Mouse (Mus musculus) left cerebral cortex, postnatal 10 days (tissue): ENCODE data around the gene Thoc3. TPM values are rescaled to one million over a fixed set of nuclear protein-coding genes. Genes with fewer than 3 reads are reported as not detected.
"Not testable (repeated sequence)": the region's sequence is repeated elsewhere in the genome, so short reads cannot be mapped to it uniquely, and the experiment has no call there.

Source experiments
- DNase-seq, 2 experiments: peaks; one replicate each; pipeline ENCODE4 v3.0.0; 2021 to 2022; ENCODE audit warnings: low spot score in 2 of 2, mixed read lengths in 1 of 2; ENCODE audit errors: extremely low spot score in 1 of 2
- intact Hi-C: fragments of 180-260 bp; cut with DNase I; formaldehyde crosslinking; loops from one replicate; pipeline ENCODE4 v1.15.1; 2025
- total RNA-seq, 2 experiments: library from RNA; stranded (reverse); gene quantifications; 2 replicates each; pipeline ENCODE4 v1.2.3; 2021

Thoc3 gene
- 10 to 100 TPM; 41.3 to 41.4 TPM for total RNA-seq

DNA sequence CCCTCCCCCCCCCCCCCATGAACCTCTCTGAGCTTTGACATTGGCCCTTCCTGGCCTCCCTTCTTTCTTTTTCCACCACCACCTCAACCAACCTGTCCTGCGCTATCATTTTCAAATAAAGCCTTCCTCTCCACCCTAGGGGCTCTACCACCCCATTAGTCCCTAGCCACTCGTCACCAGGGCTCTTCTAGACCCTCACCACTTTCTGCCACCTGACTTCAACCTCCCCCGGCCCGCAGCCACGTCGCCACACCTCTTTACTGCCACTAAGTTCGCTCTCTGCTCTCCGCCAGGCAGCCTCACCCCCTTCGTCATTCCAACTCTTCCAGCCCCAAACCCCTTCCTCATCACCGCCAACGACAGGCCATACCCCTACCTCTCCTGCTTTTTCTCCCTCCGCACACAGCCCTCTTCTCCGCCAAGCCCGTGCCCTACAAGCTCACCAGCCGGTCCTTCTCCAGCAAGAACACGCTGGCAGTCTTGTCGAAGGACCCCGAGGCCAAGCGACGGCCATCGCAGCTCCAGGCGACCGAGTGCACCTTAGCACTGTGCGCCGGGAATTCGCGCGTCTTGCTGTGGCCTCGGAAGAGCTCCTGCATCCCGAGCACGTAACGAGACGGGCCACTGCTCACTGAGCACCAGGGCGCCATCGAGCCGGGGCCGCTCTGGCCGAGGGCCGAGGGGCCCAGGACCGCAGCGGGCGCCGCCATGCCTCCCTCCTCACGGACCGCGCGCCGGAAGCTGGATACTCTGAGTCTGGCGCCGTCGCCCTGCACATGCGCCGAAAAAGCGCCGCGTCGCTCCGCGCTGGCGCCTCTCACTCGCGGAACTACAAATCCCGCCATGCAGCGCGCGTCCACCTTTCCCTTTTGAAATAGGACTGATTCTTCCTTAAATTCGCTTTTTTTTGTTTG, at the start of gene Thoc3:
Gene Thoc3, minus strand, starts transcription at position 752 of the 914 bp plus-strand sequence.
- DNase-seq = peak; percentile 84 to 93
- intact Hi-C loops = loop anchor here (5.0 kb wide), 1 partner anchor 94 kb away; no protein-coding TSS in a partner anchor

DNA sequence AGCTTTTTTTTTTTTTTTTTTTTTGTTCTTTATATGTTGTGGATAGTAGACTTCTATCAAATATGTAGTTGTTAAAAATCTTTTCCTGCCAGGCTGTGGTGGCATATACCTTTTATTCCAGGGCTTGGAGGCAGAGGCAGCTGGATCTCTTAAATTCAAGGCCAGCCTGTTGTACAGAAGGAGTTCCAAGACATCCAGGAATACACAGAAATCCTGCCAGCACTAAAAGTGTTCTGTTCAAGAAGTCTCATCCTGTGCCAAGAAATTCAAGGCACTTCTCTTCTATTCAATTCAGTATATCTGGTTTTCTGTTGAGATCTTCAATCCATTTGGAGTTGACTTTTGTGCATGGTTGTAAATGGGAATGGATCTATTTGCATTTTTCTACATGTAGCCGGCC, 37.3 kb upstream of the Thoc3 start:
- DNase-seq = peak in 1 of 2 experiments; percentile 56
- intact Hi-C loops = no loop called here

DNA sequence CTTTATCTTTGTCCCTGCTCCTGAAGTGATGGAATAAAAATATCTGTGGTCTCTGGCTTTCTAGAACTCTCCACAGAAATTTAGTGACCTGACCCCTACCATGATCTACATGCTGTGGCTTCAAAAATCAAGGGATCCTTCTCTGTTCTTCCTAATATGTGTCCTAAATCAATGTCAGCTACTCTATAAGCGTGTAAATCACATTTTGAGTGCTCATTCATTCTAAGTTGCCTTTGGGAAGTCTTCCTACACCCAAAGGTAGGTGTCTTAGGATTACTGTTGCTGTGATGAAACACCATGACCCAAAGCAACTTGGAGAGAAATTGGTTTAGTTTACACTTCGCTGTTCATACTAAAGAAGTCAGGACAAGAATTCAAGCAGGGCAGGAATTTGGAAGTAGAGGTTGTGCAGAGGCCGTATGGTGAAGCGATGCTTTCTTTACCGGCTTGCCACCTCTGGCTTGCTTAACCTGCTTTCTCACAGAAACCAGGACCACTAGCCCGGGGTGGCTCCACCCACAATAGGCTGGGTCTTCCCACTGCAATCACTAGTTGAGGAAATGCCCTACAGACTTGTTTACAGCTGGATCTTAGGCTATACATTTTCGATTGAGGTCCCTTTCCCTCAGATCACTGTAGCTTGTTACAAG, 36.1 kb upstream of the Thoc3 start:
- no peak for DNase-seq
- intact Hi-C loops = no loop called here

DNA sequence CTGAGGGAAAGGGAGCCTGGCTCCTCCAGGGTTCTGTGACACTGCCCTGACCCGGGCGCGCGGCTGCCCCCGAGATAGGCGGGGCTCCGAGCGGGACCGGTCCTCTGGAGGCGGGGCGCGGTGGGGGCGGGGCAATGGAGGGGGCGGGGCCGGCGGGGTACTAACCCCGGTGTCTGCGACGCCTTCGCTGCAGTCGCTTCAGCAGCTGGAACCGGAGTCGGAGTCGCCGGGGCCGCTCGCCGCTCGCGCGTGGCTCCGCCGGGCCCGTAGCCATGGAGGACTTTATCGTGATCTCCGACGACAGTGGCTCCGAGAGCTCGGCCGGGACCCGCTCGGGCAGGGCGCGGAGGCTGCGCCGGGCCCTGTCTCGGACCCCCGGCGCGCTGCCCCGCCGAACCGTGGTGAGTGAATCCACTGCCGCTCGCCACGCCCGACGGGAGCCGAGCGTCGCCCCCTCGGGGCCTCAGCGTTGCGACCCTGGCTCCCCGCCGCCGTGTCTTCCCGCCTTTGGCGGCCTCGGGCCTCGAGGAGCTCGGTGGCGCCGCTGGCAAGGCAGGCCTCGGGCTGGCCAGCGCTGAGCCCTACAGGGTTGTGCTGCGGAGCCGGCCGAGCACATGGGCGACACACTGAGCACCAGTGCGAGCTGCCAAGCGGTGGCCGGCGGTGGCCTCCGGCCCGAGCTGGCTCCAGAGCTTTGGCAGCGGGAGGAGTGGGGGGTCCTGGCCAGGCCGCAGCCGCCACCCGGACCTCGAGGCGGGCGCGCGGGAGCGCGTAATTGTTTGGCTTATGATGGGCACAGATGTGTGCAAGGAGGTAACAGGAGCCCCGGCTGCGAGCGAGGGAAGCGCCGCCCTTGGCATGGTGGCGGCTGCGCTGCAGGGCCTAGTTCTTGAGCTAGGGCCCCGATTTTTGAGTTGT, 35.2 kb upstream of the Thoc3 start, which contains the start of gene Simc1:
Gene Simc1, plus strand, starts transcription at position 176 of the 918 bp plus-strand sequence.
- DNase-seq = peak; percentile 24 to 79
- intact Hi-C loops = no loop called here

DNA sequence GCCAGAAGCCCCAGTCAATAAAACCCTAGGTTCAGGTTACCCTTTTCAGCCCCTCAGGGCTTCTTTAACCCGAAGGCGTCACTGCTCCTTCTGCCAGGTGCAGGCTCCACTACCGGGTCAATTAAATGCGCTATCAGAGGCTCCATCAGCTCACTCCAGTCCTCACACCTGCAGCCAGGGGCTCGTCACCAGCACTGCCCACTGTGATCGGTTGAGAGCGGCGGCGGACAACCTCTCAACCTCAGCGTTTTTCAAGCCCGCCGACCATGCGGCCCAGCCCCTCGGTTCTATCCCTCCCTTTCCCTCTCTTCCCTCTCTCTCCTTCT, 34.6 kb upstream of the Thoc3 start:
- intact Hi-C loops = no loop called here
- peak in 1 of 2 experiments; percentile 6 for DNase-seq

DNA sequence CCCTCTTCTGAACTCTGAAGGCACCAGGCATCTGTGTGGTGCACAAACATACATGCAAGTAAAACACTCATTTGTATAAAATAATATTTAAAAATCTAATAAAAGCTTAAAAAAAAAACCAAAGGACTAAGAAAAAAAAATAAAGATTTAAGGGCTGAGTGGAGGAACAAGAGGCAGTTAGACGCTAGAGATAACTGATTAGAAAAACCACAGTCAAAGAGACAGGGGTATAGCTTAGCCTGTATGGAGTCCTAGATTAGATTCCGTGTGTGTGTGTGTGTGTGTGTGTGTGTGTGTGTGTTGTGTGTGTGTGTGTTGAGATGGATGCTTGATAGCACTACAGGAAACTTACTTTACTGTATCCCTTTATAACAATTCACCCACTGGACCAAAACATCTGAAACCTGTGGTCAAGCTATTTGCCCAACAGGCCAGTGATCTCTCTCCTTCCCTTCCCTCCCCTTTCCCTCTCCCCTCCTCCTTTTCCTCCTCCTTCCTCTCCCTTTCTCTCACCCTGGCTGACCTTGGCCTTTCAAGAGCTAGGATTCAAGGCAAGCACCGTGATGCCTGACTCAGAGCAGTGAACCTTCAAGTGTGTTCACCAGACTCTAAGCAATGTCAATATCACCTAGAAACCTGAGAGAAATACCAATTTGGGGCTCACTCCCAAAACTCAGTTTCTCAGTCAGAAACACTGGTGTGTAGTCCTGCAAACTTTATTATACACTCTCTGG, 33.5 kb upstream of the Thoc3 start:
- DNase-seq = no peak
- intact Hi-C loops = no loop called here

DNA sequence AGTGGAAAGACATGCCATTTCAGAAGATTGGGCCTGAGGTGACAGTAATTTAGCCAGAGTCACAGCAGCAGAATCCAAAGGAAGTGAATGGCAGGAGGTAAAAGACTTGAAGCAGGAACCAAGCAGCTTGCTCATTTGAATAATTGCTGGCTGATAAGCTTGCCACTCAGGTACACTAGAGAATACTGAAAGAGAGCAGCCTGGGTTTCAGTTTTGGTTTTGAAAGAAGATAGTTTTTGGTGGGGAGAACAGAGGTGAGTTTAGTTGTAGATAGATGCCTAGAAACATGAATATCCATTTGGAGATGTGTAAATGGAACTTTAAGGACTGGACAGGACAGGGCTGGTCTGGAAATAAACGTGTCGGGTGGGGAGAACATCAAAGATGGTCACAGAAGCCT, 32.7 kb upstream of the Thoc3 start:
- intact Hi-C loops = no loop called here
- no peak for DNase-seq

DNA sequence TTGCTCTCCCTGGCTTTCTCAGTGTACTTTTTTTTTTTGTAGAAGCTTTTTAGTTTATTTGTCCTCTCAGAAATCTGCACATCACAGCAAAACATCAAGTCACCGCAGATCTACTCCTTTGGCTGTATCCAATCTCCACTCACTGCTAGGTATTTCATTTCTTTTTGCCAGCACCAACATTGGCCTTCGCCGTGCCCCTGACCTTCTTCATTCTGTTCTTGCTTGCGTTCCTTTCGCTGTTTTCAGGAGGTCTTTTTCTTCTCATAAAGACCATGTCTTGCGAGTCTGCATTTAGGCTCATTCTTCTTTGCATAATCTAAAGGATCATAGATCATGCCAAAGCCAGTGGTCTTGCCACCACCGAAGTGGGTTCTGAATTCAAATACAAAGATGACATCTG, 30.9 kb upstream of the Thoc3 start:
- intact Hi-C loops, DNase-seq: not testable (repeated sequence)

DNA sequence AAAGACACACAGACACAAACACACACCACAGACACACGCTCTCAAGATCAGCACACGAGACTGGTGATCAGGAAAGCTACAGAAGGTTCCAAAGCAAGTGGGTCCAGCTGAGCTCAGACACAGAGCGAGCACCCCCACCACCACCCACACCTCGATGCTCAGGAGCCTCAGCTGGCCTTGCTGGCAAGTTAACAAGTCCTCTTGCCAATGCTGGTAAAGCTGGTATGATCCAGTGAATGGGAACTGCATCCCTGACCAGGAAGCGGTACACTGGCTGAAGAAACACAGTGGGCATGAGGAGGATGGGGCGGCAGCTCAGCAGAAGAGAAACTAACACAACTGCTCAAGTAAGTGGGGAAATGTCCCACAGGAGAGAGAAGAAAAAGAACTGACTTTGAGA, 22.7 kb upstream of the Thoc3 start:
- DNase-seq = no peak
- intact Hi-C loops = no loop called here

DNA sequence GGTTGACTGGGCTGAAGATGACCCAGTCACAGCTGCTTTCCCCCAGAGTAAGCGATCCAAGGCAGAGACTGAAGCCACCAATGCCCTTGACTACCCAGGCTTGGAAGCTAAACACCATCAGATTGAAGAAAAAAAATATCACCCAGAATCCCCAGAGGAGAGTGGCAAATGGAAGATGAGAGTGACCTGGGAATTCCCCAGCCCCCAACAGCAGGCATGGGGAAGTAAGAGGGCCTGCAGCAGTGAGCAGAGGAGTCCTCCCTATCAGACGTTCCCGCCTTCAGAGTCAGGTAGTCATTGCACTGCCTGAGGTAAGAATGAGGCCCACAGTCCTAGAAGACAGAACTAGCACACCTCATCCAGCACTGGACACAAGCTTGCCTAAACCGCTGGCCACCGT, 21.8 kb upstream of the Thoc3 start:
- intact Hi-C loops = no loop called here

DNA sequence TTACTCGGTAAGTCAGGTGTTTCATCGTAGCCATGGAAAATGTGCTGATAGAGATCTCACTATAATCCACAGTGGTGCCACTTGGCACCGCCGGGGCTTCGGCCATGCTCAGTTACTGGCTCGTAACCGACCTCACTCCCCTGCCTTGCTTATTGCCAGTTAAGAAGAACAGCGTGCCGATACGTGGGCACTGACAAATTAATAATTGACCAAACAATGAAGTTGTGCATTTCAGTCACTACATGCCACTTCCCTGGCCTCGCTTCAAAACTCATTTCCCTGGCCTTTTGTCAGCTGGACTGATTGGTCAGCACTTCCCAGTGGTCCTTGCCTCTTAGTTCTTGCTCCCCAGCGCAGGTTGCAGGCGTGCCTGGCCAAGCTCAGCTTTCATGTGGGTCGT, 12.8 kb upstream of the Thoc3 start:
- no peak for DNase-seq
- intact Hi-C loops = no loop called here

More for the DNA sequence above, 21.8 kb upstream of the Thoc3 start:
- no peak for DNase-seq

DNA sequence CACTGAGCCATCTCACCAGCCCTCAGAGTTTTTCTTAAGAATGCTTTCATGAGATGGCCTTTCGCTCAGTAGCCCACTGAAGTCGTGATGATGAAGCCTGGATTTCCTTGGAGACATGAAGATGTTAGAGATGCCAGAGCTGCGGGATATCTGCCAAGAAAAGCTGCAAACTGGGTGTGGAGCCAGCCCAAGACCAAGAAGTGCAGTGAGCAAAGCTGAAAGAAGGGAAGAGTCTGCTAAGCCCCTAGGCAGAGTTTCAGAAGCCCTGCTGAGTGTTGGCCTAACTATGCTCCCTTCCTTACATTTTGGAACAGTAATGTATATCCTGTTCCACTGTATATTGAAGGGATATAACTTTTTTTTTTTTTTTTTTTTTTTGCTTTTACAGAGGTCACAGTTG, 10.6 kb upstream of the Thoc3 start:
- intact Hi-C loops = no loop called here
- DNase-seq = peak; percentile 40 to 64

DNA sequence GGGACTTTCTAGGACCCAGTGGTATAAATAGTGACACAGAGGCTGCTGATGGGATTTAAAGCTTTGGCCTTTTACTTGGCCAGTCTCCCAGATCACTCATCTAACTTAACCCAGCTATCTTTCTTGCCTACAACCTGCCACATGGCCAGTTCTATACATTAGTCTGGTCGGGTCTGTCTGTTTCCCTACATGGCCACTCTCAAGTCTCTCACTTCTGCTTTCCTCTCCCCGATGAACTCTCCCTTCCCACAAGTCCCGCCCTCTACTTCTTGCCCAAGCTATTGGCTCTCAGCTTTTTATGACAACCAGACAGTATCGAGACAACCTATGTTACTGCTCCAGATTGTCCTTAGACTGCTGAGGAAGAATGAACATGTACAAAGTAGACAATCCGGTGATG, 7.1 kb upstream of the Thoc3 start:
- no peak for DNase-seq
- intact Hi-C loops = no loop called here

DNA sequence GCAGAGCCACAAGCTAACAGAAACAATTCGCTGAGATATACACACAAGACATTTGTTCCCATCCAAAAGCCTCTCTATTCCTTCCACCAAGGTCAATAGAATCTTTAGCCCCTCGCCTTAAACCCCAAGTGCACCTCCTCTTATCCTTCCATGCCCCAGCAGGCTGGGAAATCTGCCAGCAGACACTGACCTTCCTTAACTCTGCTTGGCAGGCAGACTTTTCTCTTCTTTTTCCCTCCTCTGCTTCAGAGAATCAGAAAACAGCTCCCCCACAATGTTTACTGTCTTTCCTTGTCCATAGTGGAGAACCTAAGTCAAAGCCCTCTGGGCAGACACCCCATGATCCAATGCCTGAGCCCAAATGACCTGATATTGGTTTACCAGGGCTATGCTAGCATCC, 6.3 kb upstream of the Thoc3 start:
- DNase-seq = no peak
- intact Hi-C loops = no loop called here

DNA sequence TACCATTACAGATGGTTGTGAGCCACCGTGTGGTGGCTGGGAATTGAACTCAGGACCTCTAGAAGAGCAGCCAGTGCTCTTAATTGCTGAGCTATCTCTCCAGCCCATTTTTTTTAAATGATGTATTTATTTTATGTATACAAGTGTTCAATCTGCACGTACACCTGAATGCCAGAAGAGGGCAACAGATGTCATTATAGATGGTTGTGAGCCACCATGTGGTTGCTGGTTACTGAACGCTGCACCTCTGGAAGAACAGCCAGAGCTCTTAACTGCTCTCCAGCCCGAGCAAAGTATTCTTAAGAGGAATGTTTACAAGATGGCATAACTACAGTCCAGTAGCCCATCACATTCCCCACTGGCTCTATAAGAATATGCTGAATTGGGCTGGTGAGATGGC, 3.3 kb upstream of the Thoc3 start:
- intact Hi-C loops = no loop called here
- no peak for DNase-seq

DNA sequence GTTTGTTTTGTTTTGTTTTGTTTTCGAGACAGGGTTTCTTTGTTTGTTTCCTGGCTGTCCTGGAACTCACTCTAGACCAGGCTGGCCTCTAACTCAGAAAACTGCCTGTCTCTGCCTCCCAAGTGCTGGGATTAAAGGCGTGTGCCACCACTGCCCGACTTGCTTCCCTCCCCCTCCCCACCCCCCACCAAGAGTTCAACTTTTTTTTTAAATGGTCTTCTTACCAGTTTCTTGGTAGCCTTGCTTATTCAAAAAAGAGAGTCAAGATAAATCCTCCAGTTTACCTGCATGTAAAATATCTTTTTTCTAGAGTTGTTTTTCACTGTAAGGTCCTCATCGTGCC, 334 bp upstream of the Thoc3 start:
- intact Hi-C loops = loop anchor here (5.0 kb wide), 1 partner anchor 93 kb away; no protein-coding TSS in a partner anchor
- DNase-seq = no peak

DNA sequence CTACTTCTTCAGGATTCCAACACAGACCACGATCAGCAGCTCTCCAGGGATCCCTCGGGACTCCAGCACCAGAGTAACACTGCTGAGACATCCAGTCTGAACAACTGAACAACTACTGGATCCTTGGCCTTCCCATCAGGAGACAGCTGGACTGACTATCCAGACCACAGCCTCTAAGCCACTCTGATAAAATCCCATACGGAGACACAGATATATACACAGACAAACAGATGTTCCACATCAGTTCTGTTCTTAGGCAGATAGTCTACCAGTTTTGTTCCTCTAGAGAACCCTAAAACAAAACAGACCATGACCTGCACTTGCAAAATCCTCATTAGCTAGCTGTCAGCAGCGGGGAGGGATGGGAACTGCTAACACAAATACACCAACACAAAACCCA, 9.4 kb downstream of the Thoc3 start:
- intact Hi-C loops = no loop called here

DNA sequence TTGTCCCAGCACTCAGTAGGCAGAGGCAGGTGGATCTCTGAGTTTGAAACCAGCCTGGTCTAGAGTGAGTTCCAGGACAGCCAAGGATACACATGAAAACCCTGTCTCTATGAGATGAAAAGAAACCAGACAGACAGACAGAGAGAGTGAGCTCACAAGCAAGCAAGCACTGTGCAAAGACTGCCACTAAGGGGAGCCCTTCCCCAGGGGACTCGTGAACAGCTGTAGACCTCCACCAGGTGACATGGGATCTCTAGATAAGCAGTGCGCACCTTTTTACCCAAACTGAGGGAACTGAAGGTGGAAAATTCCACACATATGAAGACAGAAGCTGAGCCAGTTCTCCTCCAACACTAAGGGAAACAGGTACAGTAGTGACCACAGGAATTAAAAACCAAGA, 11.6 kb downstream of the Thoc3 start:
- no peak for DNase-seq
- intact Hi-C loops = no loop called here

More for the DNA sequence above, 9.4 kb downstream of the Thoc3 start:
- no peak for DNase-seq
